Mouse (Mus musculus) brain, embryonic 14.5 days (tissue): ENCODE data around the gene Morn3. TPM values are rescaled to one million over a fixed set of nuclear protein-coding genes. Genes with fewer than 3 reads are reported as not detected.

Experiments used
- DNase-seq: peaks from one replicate; pipeline ENCODE4 v3.0.0-alpha.2; 2011; ENCODE audit warnings: low read depth
- CTCF ChIP-seq: fragments of 200-500 bp; IDR thresholded peaks from 2 replicates; pipeline ENCODE4 v1.5.1; 2012; ENCODE audit warnings: inconsistent platforms, mild to moderate bottlenecking, moderate library complexity, borderline replicate concordance; ENCODE audit not compliant: insufficient read depth, insufficient read length; ENCODE audit errors: extremely low read depth
- POLR2A ChIP-seq: fragments of 200-500 bp; IDR thresholded peaks from 2 replicates; pipeline ENCODE4 v1.6.1; 2012; ENCODE audit warnings: mild to moderate bottlenecking, inconsistent platforms, borderline replicate concordance; ENCODE audit not compliant: poor library complexity, insufficient read depth, insufficient read length, severe bottlenecking; ENCODE audit errors: extremely low read depth
- polyA plus RNA-seq: library from polyadenylated mRNA; depleted of rRNA; stranded (reverse); fragments of >200 nt; gene quantifications from 2 replicates; pipeline ENCODE4 v1.2.3, GENCODE M21; 2012; rRNA removed

The Morn3 gene
- polyA plus RNA-seq, 1 experiment, result 0.59 TPM

DNA sequence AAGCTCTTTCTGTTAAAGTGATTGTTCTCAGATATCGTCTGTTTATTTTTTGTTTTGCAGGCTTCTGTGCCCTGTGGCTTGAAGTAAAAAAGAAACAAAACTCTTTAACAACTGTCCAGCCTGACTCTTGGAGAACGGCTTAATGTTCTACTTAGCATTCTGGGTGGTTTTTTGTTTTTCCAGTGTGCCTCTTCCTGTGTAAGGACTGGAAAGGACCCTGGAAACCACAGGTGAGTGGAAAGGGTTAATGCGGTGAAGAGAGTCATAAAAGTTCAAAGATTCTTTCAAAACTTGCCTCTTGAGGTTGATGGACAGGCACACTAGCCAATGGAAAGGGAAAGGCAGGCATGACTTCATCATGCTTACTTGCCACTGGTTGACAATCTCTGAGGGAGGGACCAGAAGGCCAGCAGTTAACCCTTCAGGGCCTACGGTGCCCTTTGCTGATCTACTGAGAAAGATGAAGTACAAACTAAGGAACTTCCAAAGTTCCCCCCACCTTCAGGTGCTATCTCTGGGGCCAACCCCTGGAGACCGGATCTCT is 52.4 kb downstream of the Morn3 start:
- peak; percentile 97 for DNase-seq
- TF ChIP-seq CTCF, result no peak
- no peak for TF ChIP-seq POLR2A

DNA sequence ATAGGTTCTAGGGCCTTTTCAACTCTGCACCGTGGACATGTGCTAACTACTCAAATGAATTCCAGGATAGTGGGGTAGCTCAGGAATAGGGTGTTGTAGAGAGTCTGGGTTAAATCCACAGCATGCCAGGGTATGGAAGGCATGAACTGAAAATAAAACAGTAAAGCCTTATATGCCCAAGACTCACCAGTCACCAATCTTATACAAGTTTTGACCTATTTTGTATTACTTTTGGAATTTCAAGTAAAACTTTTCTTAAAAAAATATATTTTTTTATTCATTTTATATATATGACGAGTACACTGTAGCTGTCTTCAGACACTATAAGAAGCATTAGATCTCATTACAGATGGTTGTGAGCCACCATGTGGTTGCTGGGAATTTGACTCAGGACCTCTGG is 53.0 kb downstream of the Morn3 start:
- TF ChIP-seq CTCF, result no peak
- DNase-seq, result no peak

DNA sequence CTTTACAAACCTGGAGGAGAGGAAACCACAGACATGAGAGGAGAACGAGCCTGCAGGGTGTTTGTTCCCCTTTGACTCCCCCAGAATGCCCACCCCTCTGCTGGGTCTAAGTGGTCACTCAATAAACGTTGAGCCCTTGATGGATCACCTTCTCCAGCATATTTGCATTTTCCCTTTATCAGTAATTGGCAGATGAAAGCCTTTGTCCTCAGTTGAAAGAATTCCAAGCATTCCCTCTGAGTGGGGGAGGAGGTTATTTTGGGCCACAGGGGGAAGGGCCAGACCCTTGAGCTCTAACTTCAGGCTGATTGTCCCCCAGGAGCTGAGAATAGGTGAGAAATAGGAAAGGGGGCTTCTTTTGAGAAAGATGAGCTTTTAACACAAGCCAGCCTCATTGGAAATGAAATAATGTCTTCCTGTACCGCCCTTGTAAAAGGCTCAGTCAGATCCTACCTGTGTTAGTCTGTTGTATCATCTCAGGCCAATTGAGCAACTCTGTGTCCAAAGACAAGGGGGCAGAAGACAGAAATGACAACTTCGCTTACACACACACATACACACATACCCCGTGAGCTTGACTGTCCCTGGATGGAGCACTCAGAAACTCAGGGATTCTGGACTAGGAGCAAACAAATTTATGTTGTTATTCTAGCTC is 55.3 kb downstream of the Morn3 start:
- DNase-seq, result no peak
- no peak for TF ChIP-seq POLR2A

DNA sequence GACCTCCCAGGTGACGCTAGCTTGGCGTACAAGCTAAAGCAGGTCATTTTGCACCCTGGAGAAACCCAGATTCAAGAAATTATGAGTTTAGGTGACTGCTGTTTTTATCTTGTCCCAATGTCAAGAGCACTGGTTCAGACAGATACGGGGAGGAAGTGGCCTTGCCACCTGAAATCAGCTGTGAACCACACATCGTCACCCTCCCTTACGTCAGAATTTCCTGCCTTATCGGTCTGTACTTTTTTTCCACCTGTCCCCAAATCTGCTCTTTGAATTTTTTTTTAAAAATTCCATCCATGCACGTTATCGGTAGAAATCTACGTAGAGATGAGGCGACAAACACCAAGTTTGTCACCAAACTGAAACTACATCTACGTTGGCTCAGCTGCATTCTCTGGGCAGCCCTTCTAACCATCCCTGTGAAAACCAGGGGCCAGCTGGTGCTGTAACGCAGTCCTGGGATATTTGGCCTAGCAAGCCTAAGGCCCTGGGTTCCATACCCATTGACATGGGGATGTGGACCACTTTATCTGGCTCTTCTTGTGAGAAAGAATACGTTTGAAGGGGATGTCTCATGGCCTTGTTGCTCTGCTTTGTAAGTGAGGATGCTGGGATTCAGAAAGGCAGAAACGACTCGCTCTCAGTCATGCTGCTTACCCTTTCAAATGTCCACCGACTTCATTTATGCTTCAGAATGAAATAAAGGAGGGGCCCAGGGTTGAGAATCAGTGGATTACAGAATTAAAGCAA is 56.2 kb downstream of the Morn3 start:
- DNase-seq, result no peak
- TF ChIP-seq POLR2A (no peak), CTCF (no peak)

DNA sequence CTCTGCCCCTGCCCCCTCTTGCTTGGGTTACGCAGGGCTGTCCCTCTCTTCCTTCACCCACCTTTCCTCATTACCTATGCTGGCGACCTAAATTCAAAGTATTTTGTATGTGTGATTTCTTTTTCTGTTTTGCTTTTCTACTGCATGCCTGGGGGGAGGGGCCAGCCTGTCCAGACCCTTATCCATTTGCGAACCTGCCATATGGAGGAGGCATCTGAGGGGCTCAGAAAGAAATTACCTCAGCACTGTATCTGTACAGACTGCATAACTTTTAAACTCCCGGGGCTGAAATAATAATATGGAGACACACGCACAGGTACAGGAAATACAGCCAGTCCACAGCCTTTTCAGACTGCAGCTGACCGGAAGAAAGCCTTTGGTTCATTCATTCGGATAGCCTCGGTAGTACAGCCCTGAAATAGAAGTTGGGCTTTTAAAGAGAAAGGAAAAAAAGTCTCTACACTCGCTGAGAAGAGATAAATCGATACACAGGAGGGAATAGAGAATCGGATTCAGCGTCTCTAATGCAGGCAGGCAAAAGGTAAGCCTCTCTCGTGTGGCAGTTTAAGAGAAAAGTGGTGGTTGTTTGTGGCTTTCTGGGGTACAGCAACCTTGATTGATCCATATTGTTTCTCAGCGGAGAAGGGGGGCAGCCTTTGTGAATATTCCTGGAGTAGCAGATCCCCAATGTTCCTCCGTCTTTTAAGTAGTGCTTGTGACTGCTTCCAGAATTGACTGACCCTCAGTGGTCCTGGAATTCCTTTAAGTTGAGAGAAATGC is 57.1 kb downstream of the Morn3 start, which contains the start of gene Kdm2b:
Gene Kdm2b (minus strand): TSS at position 273 of the 780 bp plus-strand sequence.
- DNase-seq, result peak; percentile 74
- TF ChIP-seq CTCF, result no peak

DNA sequence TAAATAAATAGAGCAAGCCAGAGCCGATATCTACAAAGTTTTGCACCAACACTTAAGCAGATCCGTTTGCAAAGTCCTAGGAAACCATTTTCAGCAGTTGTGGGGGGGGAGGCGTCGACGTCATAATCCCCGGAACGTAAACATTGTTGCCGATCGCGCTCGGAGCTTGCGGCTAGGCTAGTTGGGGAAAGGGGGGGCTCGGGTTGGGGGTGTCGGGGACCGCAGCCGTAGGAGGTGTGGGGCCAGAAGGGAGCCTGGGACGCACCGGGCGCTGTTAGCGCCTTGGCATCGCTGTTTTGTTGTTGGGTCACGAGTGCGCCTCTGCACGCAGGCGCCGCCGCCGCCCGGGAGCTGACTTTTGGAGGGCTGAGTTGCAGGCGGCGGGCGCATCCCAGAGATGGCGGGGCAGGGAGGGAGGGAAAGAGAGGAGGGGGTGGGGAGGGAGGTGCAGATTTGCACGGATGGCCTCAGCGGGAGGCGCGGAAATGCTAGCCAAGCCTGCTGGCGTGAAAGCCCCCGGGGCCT is 57.8 kb downstream of the Morn3 start:
- TF ChIP-seq CTCF (no peak), POLR2A (peak; percentile 30; the same call in 1 of the 2 replicates)
- peak; percentile 91 for DNase-seq

DNA sequence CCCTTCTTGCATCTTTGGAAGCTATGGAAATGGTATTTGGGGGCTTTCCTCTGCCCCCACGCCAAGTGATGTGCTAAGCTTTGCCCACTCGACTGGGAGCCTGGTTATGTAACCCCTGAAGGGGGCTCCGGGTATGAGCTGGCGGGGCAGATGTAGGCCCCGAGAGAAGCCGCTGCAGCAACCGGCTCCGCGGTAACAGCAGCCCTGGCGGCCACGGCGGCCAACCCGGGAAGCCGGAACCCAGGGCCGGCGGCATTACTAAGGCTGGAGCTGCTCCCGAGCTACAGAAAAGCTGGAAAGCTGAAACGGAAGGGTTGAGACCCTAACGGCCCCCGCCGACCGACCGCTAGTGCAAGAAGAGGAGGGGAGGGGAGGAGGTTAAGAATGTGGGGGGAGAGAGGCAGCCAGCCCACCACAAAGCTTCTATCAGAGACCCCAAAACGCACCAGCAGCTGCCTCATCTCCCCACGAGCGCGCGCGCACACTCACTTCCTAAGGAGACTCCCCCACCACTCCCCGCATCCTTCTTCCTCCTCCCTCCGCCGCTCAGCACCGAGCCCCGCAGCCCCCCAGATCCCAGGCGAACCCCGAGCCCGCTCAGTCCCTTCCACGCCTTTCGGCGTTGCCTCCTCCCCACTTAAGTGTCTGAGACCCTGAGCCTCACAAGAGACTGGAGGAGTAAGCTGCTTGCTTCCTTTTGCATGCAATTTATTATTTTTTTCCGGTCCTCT is 58.6 kb downstream of the Morn3 start:
- peak; percentile 77 for DNase-seq
- TF ChIP-seq CTCF (no peak), POLR2A (no peak; the same call in 1 of the 2 replicates)

DNA sequence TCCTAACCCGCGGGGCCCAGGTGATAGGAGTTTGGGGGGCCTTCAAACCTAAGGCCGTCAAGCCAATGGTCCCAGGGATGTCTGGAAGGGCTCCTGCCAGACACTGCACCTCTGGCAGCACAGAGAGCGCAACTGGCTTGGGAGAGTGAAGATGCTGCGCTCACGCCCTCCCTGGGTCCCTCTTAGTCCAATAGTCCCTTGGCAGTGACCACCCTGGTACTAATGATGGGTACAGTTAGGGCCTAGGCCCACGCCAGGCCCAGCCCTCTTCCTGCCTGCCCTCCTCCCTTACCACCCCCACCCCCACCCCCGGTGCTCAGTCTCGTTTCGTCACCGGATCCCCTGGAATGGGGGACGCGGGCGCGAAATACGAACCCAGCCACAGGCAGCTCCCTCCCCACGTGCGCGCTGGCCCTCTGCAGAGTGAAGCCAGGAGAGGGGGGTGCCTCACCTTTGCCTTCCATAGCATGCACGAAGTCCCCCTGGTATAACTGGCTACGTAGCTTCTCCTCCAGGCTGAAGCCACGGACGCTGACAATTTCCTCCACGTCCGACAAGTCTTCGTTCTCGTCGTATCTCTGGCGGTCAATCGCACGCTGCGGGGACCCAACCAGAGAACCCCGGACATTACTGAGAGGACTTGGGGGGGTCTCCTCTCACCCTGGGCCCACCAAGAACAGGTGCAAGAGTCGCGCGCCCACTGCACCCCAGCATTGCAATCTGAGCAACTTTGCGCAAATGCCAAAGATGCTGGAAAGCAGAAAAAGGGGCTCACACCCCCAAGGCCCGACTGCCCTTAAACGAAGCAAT is 59.4 kb downstream of the Morn3 start:
- no peak for TF ChIP-seq CTCF
- no peak for TF ChIP-seq POLR2A
- peak; percentile 67 for DNase-seq

DNA sequence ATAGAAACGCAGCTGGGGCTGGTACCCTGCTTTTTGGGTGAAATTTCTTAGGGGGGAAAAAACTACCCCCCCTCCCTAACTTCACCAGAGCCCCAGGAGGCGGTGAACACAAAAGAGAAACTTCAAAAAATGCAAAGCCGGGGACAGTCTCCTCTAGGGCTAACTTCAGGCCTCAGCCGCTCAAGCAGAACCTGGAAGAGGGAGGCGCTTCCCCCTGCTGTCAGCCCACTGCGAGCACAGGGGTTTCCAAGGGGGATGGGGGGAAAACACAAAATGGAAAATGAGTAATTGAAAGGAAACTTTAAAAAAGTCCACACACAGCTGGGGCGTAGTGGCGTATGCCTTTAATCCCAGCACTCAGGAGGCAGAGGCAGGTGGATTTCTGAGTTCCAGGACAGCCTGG is 60.7 kb downstream of the Morn3 start:
- no peak for DNase-seq

More for the DNA sequence above, 60.7 kb downstream of the Morn3 start:
- no peak for TF ChIP-seq POLR2A
- no peak for TF ChIP-seq CTCF

Other genes starting within 250 kb of the Morn3 start
- 621 and 683 TPM in 2 replicates for gene Anapc5, start 225.7 kb downstream of the Morn3 start, polyA plus RNA-seq
- gene Rnf34, start 197.0 kb downstream of the Morn3 start, polyA plus RNA-seq, result 30.9 and 33.1 TPM in 2 replicates
- gene Kdm2b, start 57.2 kb downstream of the Morn3 start, polyA plus RNA-seq, result 81.7 and 102 TPM in 2 replicates
- 21.2 and 23.6 TPM in 2 replicates for gene Orai1, start 31.9 kb downstream of the Morn3 start, polyA plus RNA-seq
- 13.9 and 16.0 TPM in 2 replicates for gene Tmem120b, start 21.4 kb upstream of the Morn3 start, polyA plus RNA-seq
- 9.3 and 11.0 TPM in 2 replicates for gene Rhof, start 85.7 kb upstream of the Morn3 start, polyA plus RNA-seq
- 7.3 and 21.0 TPM in 2 replicates for gene Setd1b, start 95.2 kb upstream of the Morn3 start, polyA plus RNA-seq
- gene Psmd9, start 122.4 kb upstream of the Morn3 start, polyA plus RNA-seq, result 36.2 and 41.2 TPM in 2 replicates
- not detected in 2 replicates for gene Hpd, start 135.7 kb upstream of the Morn3 start, polyA plus RNA-seq
- gene Wdr66, start 205.1 kb upstream of the Morn3 start, polyA plus RNA-seq, result 2.1 and 2.7 TPM in 2 replicates